Mouse (Mus musculus): Measurements from ENCODE around the gene Tesmin.

Gene Tesmin

GRCm38 (mm10) chr19:3392384-3392783 lies 3.7 kb downstream of the Tesmin start:
- no peak for DNase-seq (ENCODE audit: low spot score in 2 of 2)

GRCm38 (mm10) chr19:3394216-3394615 lies 5.6 kb downstream of the Tesmin start:
- DNase-seq (ENCODE audit: low spot score in 2 of 2) = no peak

GRCm38 (mm10) chr19:3400057-3400456 lies 11.4 kb downstream of the Tesmin start:
- DNase-seq (ENCODE audit: low spot score in 2 of 2) = no peak

GRCm38 (mm10) chr19:3401504-3401903 lies 12.8 kb downstream of the Tesmin start:
- no peak for DNase-seq (ENCODE audit: low spot score in 2 of 2)

GRCm38 (mm10) chr19:3401943-3402342 lies 13.3 kb downstream of the Tesmin start:
- no peak for DNase-seq (ENCODE audit: low spot score in 2 of 2)

- no peak for DNase-seq (ENCODE audit: low spot score in 2 of 2)
Measured at GRCm38 (mm10) chr19:3402390-3402789, 13.7 kb downstream of the Tesmin start.

GRCm38 (mm10) chr19:3404030-3404429 lies 15.4 kb downstream of the Tesmin start:
- no peak for DNase-seq (ENCODE audit: low spot score in 2 of 2)

- no peak for DNase-seq (ENCODE audit: low spot score in 2 of 2)
Measured at GRCm38 (mm10) chr19:3405531-3406281, 17.0 kb downstream of the Tesmin start.

GRCm38 (mm10) chr19:3414268-3414733 lies 25.6 kb downstream of the Tesmin start, which contains the start of gene Gal:
TSS of gene Gal (minus strand) at chr19:3414544.
- peak in 1 of 2 experiments; percentile 70 for DNase-seq (ENCODE audit: low spot score in 2 of 2)

GRCm38 (mm10) chr19:3419251-3419650 lies 30.6 kb downstream of the Tesmin start:
- no peak for DNase-seq (ENCODE audit: low spot score in 2 of 2)

GRCm38 (mm10) chr19:3422488-3422887 lies 33.8 kb downstream of the Tesmin start:
- no peak for DNase-seq (ENCODE audit: low spot score in 2 of 2)

GRCm38 (mm10) chr19:3422981-3423380 lies 34.3 kb downstream of the Tesmin start:
- no peak for DNase-seq (ENCODE audit: low spot score in 2 of 2)

- no peak for DNase-seq (ENCODE audit: low spot score in 2 of 2)
Measured at GRCm38 (mm10) chr19:3424214-3424613, 35.6 kb downstream of the Tesmin start.

GRCm38 (mm10) chr19:3428057-3428830 lies 39.6 kb downstream of the Tesmin start:
- no peak for DNase-seq (ENCODE audit: low spot score in 2 of 2)

GRCm38 (mm10) chr19:3429156-3429816 lies 40.6 kb downstream of the Tesmin start:
- no peak for DNase-seq (ENCODE audit: low spot score in 2 of 2)

- DNase-seq (ENCODE audit: low spot score in 2 of 2) = no peak
Measured at GRCm38 (mm10) chr19:3431066-3431465, 42.4 kb downstream of the Tesmin start.

- DNase-seq (ENCODE audit: low spot score in 2 of 2) = no peak
Measured at GRCm38 (mm10) chr19:3431969-3432368, 43.3 kb downstream of the Tesmin start.

- no peak for DNase-seq (ENCODE audit: low spot score in 2 of 2)
Measured at GRCm38 (mm10) chr19:3434124-3434523, 45.5 kb downstream of the Tesmin start.

GRCm38 (mm10) chr19:3434641-3435040 lies 46.0 kb downstream of the Tesmin start:
- DNase-seq (ENCODE audit: low spot score in 2 of 2) = no peak

GRCm38 (mm10) chr19:3435824-3436223 lies 47.2 kb downstream of the Tesmin start:
- DNase-seq (ENCODE audit: low spot score in 2 of 2) = no peak

- peak; percentile 68 to 89 for DNase-seq (ENCODE audit: low spot score in 2 of 2)
Measured at GRCm38 (mm10) chr19:3436840-3437239, 48.2 kb downstream of the Tesmin start.

- no peak for DNase-seq (ENCODE audit: low spot score in 2 of 2)
Measured at GRCm38 (mm10) chr19:3437980-3438379, 49.3 kb downstream of the Tesmin start.
